Mouse (Mus musculus): Measurements from ENCODE around the gene Tmem56. TPM values are rescaled to one million over a fixed set of nuclear protein-coding genes. Genes with fewer than 3 reads are reported as not detected.

Gene Tmem56
- polyA plus RNA-seq, 1 experiment = 227 TPM

DNA sequence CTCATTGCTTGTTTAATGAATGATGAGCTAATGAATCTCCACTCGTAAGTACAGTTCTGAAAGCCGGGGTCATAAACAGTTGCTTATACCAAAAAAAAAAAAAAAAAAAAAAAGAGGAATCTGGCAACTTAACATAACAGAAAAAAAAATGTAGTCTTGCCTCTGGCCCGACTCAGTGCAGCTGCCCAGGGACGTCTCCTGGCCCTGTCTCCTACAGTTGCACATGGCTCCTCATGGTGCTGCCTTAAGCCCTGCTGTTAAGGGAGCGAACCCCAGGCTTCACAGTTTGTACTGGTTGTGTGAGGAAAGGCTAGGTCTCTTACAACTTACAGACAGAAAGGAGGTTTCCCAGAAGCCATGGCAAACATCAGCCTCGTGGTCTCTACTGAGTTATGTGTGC lies 31.3 kb upstream of the Tmem56 start:
- TF ChIP-seq POLR2A (IDR thresholded peaks at IDR 0.05; ENCODE audit: control insufficient read depth, low read depth, low read length) = no peak
- TF ChIP-seq CTCF (IDR thresholded peaks at IDR 0.05; ENCODE audit: control insufficient read depth, insufficient read depth, insufficient replicate concordance, low read depth, low read length) = no peak
- no peaks in the 10 kb centered on the region for H3K27me3 ChIP-seq (ENCODE audit: control insufficient read depth, insufficient read depth, low read length)
- H3K4me1 ChIP-seq (ENCODE audit: control insufficient read depth, insufficient read depth, low read length) = no peaks in the 10 kb centered on the region; the same call in 1 of the 2 replicates
- H3K4me3 ChIP-seq (ENCODE audit: control insufficient read depth, low read depth, low read length) = no peak overlapping the region
- H3K27ac ChIP-seq (ENCODE audit: control insufficient read depth, insufficient read depth, low read depth, low read length) = no peak overlapping the region
- H3K36me3 ChIP-seq (ENCODE audit: control insufficient read depth, insufficient read depth, low read length) = no peaks in the 10 kb centered on the region

DNA sequence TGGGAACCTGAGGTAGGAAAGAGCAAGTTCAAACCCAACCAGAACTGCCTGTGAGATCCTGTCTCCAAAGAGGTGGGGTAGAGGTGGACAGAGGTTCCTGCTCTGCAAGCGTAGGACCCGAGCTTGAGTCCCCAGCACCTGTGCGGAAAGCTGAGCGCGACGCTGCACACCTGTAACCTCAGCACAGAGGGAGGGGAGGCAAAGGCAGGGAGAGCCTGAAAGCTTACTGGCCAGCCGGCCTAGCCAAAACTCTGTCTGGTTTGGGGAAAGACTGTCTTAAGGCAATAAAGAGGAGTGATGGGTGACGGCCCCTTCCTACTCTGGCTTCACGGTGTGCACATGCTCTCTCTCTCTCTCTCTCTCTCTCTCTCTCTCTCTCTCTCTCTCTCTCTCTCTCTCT lies 30.1 kb upstream of the Tmem56 start:
- no peak overlapping the region for H3K4me3 ChIP-seq (ENCODE audit: control insufficient read depth, low read depth, low read length)
- H3K4me1 ChIP-seq (ENCODE audit: control insufficient read depth, insufficient read depth, low read length) = no peaks in the 10 kb centered on the region; the same call in 1 of the 2 replicates
- TF ChIP-seq POLR2A (IDR thresholded peaks at IDR 0.05; ENCODE audit: control insufficient read depth, low read depth, low read length) (no peak), CTCF (IDR thresholded peaks at IDR 0.05; ENCODE audit: control insufficient read depth, insufficient read depth, insufficient replicate concordance, low read depth, low read length) (no peak)
- no peak overlapping the region for H3K27ac ChIP-seq (ENCODE audit: control insufficient read depth, insufficient read depth, low read depth, low read length)
- H3K36me3 ChIP-seq (ENCODE audit: control insufficient read depth, insufficient read depth, low read length) = no peaks in the 10 kb centered on the region
- H3K27me3 ChIP-seq (ENCODE audit: control insufficient read depth, insufficient read depth, low read length) = no peaks in the 10 kb centered on the region

DNA sequence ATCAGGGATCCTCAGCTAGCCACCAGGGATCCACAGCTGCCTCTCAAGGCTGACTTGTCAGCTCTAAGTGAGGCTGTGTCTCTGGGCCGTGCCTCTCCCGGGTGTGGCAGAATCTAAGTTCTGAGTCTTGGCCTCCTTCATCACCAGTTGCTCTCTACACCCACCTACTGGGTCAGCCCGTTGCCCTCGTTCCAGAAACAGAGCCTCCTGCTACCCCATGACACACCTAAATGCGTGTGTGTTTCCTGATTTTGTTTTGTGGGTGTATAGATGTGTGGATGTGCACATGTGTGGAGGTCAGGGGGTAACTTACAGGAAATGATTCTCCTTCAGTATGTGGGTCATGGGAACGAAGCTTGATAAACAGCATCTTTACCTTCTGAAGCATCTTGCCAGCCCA lies 29.5 kb upstream of the Tmem56 start:
- TF ChIP-seq CTCF (IDR thresholded peaks at IDR 0.05; ENCODE audit: control insufficient read depth, insufficient read depth, insufficient replicate concordance, low read depth, low read length) (no peak), POLR2A (IDR thresholded peaks at IDR 0.05; ENCODE audit: control insufficient read depth, low read depth, low read length) (no peak)
- Histone ChIP-seq H3K4me1 (ENCODE audit: control insufficient read depth, insufficient read depth, low read length) (no peaks in the 10 kb centered on the region; the same call in 1 of the 2 replicates), H3K27me3 (ENCODE audit: control insufficient read depth, insufficient read depth, low read length) (no peaks in the 10 kb centered on the region), H3K4me3 (ENCODE audit: control insufficient read depth, low read depth, low read length) (no peak overlapping the region), H3K36me3 (ENCODE audit: control insufficient read depth, insufficient read depth, low read length) (no peaks in the 10 kb centered on the region), H3K27ac (ENCODE audit: control insufficient read depth, insufficient read depth, low read depth, low read length) (no peak overlapping the region)

DNA sequence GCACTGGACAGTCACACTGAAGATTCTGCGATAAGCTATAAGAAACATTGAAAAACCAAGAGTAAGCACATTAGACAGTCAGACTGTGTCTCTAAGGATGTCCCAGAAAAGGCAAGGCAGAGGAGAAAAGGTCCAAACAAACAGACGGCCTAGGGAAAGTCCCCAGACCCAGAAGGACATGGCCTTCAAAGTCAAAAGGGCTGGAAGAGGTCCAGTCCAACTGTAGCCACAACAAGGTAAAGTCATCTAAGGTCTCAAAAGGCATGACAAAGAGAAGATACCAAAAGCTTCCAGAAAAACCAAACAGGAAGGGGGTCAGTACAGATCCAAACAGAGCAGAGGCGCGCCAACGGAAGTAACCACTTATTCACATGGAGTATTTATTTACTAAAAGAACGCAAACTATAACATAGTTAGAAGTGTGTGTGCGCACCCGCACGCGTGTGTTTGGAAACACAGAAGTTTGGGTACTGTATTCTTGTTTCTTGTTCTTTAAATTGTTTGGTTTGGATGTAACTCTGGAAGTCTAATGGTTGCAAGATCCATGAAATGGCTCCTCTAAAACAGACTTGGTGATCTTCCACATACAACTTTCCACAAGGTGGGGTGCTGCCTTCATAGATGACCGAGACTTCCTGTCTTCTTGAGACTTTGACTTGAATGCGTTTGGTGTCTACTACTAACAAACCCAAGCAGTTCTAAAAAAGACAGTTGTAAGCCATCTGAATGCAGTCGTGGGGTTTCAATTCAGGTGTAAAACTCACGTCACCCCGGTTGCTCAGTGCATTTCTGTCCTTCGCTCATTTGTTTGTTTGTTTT lies 27.2 kb upstream of the Tmem56 start:
- TF ChIP-seq CTCF (IDR thresholded peaks at IDR 0.05; ENCODE audit: control insufficient read depth, insufficient read depth, insufficient replicate concordance, low read depth, low read length) (no peak), POLR2A (IDR thresholded peaks at IDR 0.05; ENCODE audit: control insufficient read depth, low read depth, low read length) (no peak)
- no peaks in the 10 kb centered on the region for H3K36me3 ChIP-seq (ENCODE audit: control insufficient read depth, insufficient read depth, low read length)
- no peaks in the 10 kb centered on the region; the same call in 1 of the 2 replicates for H3K4me1 ChIP-seq (ENCODE audit: control insufficient read depth, insufficient read depth, low read length)
- no peaks in the 10 kb centered on the region for H3K27me3 ChIP-seq (ENCODE audit: control insufficient read depth, insufficient read depth, low read length)
- H3K27ac ChIP-seq (ENCODE audit: control insufficient read depth, insufficient read depth, low read depth, low read length) = no peak overlapping the region
- H3K4me3 ChIP-seq (ENCODE audit: control insufficient read depth, low read depth, low read length) = no peak overlapping the region

DNA sequence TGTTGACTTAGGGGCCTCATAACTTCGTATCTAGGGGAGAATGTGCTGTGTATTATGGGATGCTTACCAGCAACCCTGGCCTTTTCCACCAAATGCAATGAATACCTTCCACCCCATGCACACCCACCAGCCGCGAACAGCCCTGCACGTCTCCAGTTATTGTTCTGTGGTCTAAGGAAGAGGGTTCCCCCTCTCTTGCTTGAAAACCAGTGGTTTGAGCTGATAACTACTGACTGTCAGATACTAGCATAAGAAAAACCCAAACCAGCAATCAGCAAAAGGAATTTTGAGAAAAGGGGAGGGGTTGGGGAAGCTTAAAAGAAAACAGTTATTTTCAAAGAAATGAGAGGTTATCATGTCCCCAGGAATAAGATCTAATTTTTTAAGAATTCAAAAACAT lies 26.5 kb upstream of the Tmem56 start:
- no peak overlapping the region for H3K27ac ChIP-seq (ENCODE audit: control insufficient read depth, insufficient read depth, low read depth, low read length)
- H3K4me1 ChIP-seq (ENCODE audit: control insufficient read depth, insufficient read depth, low read length) = no peaks in the 10 kb centered on the region; the same call in 1 of the 2 replicates
- H3K36me3 ChIP-seq (ENCODE audit: control insufficient read depth, insufficient read depth, low read length) = no peaks in the 10 kb centered on the region
- no peaks in the 10 kb centered on the region for H3K27me3 ChIP-seq (ENCODE audit: control insufficient read depth, insufficient read depth, low read length)
- no peak overlapping the region for H3K4me3 ChIP-seq (ENCODE audit: control insufficient read depth, low read depth, low read length)
- no peak for TF ChIP-seq POLR2A (IDR thresholded peaks at IDR 0.05; ENCODE audit: control insufficient read depth, low read depth, low read length)
- no peak for TF ChIP-seq CTCF (IDR thresholded peaks at IDR 0.05; ENCODE audit: control insufficient read depth, insufficient read depth, insufficient replicate concordance, low read depth, low read length)

DNA sequence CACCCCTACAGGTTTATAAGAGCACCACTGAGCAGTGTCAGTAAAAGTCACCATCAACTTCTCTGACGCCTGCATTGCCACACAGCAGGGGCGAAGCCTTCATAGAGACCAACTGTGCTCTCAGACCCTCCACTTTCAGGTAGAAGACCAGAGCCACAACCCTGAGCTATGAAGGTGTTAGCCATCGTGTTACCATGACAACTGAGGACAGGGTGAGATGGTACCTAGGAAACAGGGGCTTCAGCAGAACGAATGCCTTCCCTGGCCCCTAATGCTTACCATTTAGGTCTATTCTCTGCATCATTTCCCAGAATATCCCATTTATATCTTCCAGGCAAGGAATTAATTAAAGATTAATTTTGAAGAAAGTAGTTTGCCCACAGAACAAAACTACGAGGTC lies 26.0 kb upstream of the Tmem56 start:
- H3K4me1 ChIP-seq (ENCODE audit: control insufficient read depth, insufficient read depth, low read length) = no peaks in the 10 kb centered on the region; the same call in 1 of the 2 replicates
- no peaks in the 10 kb centered on the region for H3K27me3 ChIP-seq (ENCODE audit: control insufficient read depth, insufficient read depth, low read length)
- H3K4me3 ChIP-seq (ENCODE audit: control insufficient read depth, low read depth, low read length) = no peak overlapping the region
- TF ChIP-seq POLR2A (IDR thresholded peaks at IDR 0.05; ENCODE audit: control insufficient read depth, low read depth, low read length) = no peak
- TF ChIP-seq CTCF (IDR thresholded peaks at IDR 0.05; ENCODE audit: control insufficient read depth, insufficient read depth, insufficient replicate concordance, low read depth, low read length) = no peak
- H3K36me3 ChIP-seq (ENCODE audit: control insufficient read depth, insufficient read depth, low read length) = no peaks in the 10 kb centered on the region
- H3K27ac ChIP-seq (ENCODE audit: control insufficient read depth, insufficient read depth, low read depth, low read length) = no peak overlapping the region

DNA sequence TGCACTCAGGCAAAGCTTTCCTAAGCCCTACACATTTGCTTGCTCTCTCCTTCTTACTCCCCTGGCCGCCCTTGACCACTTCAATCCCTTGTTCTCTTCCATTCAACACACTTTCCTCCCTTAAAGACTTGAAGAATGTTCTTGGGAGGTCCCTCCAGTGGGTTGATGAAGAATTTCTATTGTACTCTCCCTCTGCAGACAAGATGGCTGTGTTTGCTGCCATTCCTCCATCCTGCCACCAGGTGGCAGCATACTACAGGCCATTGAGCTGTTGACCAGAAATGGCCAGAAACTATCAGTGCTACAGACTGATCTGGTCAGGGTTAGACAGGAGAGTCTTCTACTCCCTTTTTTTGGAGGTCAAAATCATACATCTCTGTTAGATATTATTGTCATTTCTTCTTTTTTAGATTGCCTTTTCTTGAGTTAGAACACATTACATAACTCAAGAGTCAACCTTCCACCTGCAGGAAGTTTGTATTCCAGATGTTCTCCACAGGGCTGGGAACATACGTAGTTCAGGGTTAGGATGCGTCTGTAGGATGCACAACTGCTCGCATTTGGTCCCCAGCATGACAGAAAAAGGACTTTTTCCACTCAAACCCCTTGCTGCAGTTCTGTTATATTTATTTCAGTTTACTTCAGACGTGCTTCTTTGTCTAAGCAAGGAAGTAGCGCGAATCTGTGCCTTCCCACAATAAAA lies 24.8 kb upstream of the Tmem56 start:
- no peaks in the 10 kb centered on the region for H3K36me3 ChIP-seq (ENCODE audit: control insufficient read depth, insufficient read depth, low read length)
- no peak overlapping the region for H3K4me3 ChIP-seq (ENCODE audit: control insufficient read depth, low read depth, low read length)
- H3K4me1 ChIP-seq (ENCODE audit: control insufficient read depth, insufficient read depth, low read length) = no peaks in the 10 kb centered on the region; the same call in 1 of the 2 replicates
- no peak overlapping the region for H3K27ac ChIP-seq (ENCODE audit: control insufficient read depth, insufficient read depth, low read depth, low read length)
- no peaks in the 10 kb centered on the region for H3K27me3 ChIP-seq (ENCODE audit: control insufficient read depth, insufficient read depth, low read length)
- TF ChIP-seq CTCF (IDR thresholded peaks at IDR 0.05; ENCODE audit: control insufficient read depth, insufficient read depth, insufficient replicate concordance, low read depth, low read length) (peak; percentile 92; the same call in 1 of the 2 replicates), POLR2A (IDR thresholded peaks at IDR 0.05; ENCODE audit: control insufficient read depth, low read depth, low read length) (no peak)

Data from testis, adult 2 months (tissue).